Mouse (Mus musculus): ENCODE data around the gene Chp2. TPM values are rescaled to one million over a fixed set of nuclear protein-coding genes. Genes with fewer than 3 reads are reported as not detected.

The Chp2 gene
- not detected in 2 replicates for polyA plus RNA-seq (2016; fragmentation: Nextera tagmentation; extraction: Ambion mirVana)

GRCm38 (mm10) chr7:122219315-122219801 is at the start of gene Chp2:
Gene Chp2, plus strand, starts transcription at chr7:122219496.
- no peaks in the 10 kb centered on the region for H3K36me3 ChIP-seq (replicated peaks)
- peaks cover 20% of the 10 kb centered on the region for H3K27me3 ChIP-seq (replicated peaks; ENCODE audit: low read depth, poor library complexity, severe bottlenecking)
- peaks cover 8% of the 10 kb centered on the region for H3K4me1 ChIP-seq
- peak; percentile 11 for DNase-seq (ENCODE audit: low spot score)
- H3K27ac ChIP-seq (replicated peaks) = no peak within 1 kb of the TSS
- peaks cover 3% of the 10 kb centered on the region; the same call in 1 of the 2 replicates for H3K9me3 ChIP-seq
- peak within 1 kb of the TSS; percentile 39 for H3K4me3 ChIP-seq
- WGBS = 26% methylated on average over 20 of the region's 20 CpGs

GRCm38 (mm10) chr7:122170705-122171104 is 48.6 kb upstream of the Chp2 start:
- DNase-seq (ENCODE audit: low spot score) = no peak
- no peaks in the 10 kb centered on the region for H3K27me3 ChIP-seq (replicated peaks; ENCODE audit: low read depth, poor library complexity, severe bottlenecking)
- no peaks in the 10 kb centered on the region for H3K9me3 ChIP-seq
- peaks cover 59% of the 10 kb centered on the region for H3K36me3 ChIP-seq (replicated peaks)
- H3K27ac ChIP-seq (replicated peaks) = no peak overlapping the region
- no peaks in the 10 kb centered on the region for H3K4me1 ChIP-seq
- H3K4me3 ChIP-seq = no peak overlapping the region
- 89% methylated on average over 6 of the region's 6 CpGs for WGBS

- DNase-seq (ENCODE audit: low spot score) = no peak
- Histone ChIP-seq H3K9me3 (no peaks in the 10 kb centered on the region), H3K27ac (replicated peaks) (no peak overlapping the region), H3K4me3 (no peak overlapping the region), H3K27me3 (replicated peaks; ENCODE audit: low read depth, poor library complexity, severe bottlenecking) (no peaks in the 10 kb centered on the region), H3K36me3 (replicated peaks) (peaks cover 50% of the 10 kb centered on the region), H3K4me1 (no peaks in the 10 kb centered on the region)
- WGBS = 74% methylated on average over 10 of the region's 10 CpGs
Measured at GRCm38 (mm10) chr7:122171613-122172012, 47.7 kb upstream of the Chp2 start.

- WGBS = 90% methylated on average over 7 of the region's 7 CpGs
- no peak overlapping the region for H3K27ac ChIP-seq (replicated peaks)
- no peaks in the 10 kb centered on the region for H3K36me3 ChIP-seq (replicated peaks)
- H3K4me3 ChIP-seq = no peak overlapping the region
- no peak for DNase-seq (ENCODE audit: low spot score)
- H3K4me1 ChIP-seq = peaks cover 3% of the 10 kb centered on the region
- no peaks in the 10 kb centered on the region for H3K9me3 ChIP-seq
- no peaks in the 10 kb centered on the region for H3K27me3 ChIP-seq (replicated peaks; ENCODE audit: low read depth, poor library complexity, severe bottlenecking)
Measured at GRCm38 (mm10) chr7:122180720-122181119, 38.6 kb upstream of the Chp2 start.

- no peak for DNase-seq (ENCODE audit: low spot score)
- Histone ChIP-seq H3K9me3 (no peaks in the 10 kb centered on the region), H3K4me1 (peaks cover 8% of the 10 kb centered on the region), H3K36me3 (replicated peaks) (no peaks in the 10 kb centered on the region), H3K27me3 (replicated peaks; ENCODE audit: low read depth, poor library complexity, severe bottlenecking) (no peaks in the 10 kb centered on the region), H3K27ac (replicated peaks) (no peak overlapping the region), H3K4me3 (no peak overlapping the region)
- WGBS = 79% methylated on average over 5 of the region's 5 CpGs
Measured at GRCm38 (mm10) chr7:122184569-122184968, 34.7 kb upstream of the Chp2 start.

GRCm38 (mm10) chr7:122186043-122186442 is 33.3 kb upstream of the Chp2 start, which contains the start of gene Ern2:
Gene Ern2, minus strand, starts transcription at chr7:122186207.
- no peaks in the 10 kb centered on the region for H3K36me3 ChIP-seq (replicated peaks)
- WGBS = 22% methylated on average over 16 of the region's 17 CpGs

GRCm38 (mm10) chr7:122189484-122189883 is 29.8 kb upstream of the Chp2 start:
- 28% methylated on average over 7 of the region's 7 CpGs for WGBS
- Histone ChIP-seq H3K4me1 (peaks cover 8% of the 10 kb centered on the region), H3K27me3 (replicated peaks; ENCODE audit: low read depth, poor library complexity, severe bottlenecking) (no peaks in the 10 kb centered on the region), H3K4me3 (no peak overlapping the region), H3K9me3 (no peaks in the 10 kb centered on the region), H3K36me3 (replicated peaks) (no peaks in the 10 kb centered on the region), H3K27ac (replicated peaks) (no peak overlapping the region)
- peak; percentile 75 for DNase-seq (ENCODE audit: low spot score)

More at GRCm38 (mm10) chr7:122186043-122186442, 33.3 kb upstream of the Chp2 start, which contains the start of gene Ern2:
- H3K4me3 ChIP-seq = peak within 1 kb of the TSS; percentile 30; the same call in 1 of the 2 replicates
- H3K9me3 ChIP-seq = no peaks in the 10 kb centered on the region
- no peak for DNase-seq (ENCODE audit: low spot score)
- H3K27me3 ChIP-seq (replicated peaks; ENCODE audit: low read depth, poor library complexity, severe bottlenecking) = no peaks in the 10 kb centered on the region
- peaks cover 8% of the 10 kb centered on the region for H3K4me1 ChIP-seq
- no peak within 1 kb of the TSS for H3K27ac ChIP-seq (replicated peaks)

- Histone ChIP-seq H3K36me3 (replicated peaks) (no peaks in the 10 kb centered on the region), H3K27me3 (replicated peaks; ENCODE audit: low read depth, poor library complexity, severe bottlenecking) (no peaks in the 10 kb centered on the region), H3K27ac (replicated peaks) (no peak overlapping the region), H3K4me1 (peaks cover under 1% of the 10 kb centered on the region), H3K9me3 (no peaks in the 10 kb centered on the region), H3K4me3 (no peak overlapping the region)
- DNase-seq (ENCODE audit: low spot score) = no peak
- 58% methylated on average over 10 of the region's 10 CpGs for WGBS
Measured at GRCm38 (mm10) chr7:122191097-122191496, 28.2 kb upstream of the Chp2 start.

- no peak overlapping the region for H3K4me3 ChIP-seq
- no peaks in the 10 kb centered on the region for H3K36me3 ChIP-seq (replicated peaks)
- DNase-seq (ENCODE audit: low spot score) = no peak
- no peaks in the 10 kb centered on the region for H3K27me3 ChIP-seq (replicated peaks; ENCODE audit: low read depth, poor library complexity, severe bottlenecking)
- H3K4me1 ChIP-seq = no peaks in the 10 kb centered on the region
- no peak overlapping the region for H3K27ac ChIP-seq (replicated peaks)
- H3K9me3 ChIP-seq = no peaks in the 10 kb centered on the region
Measured at GRCm38 (mm10) chr7:122193919-122194318, 25.4 kb upstream of the Chp2 start.

GRCm38 (mm10) chr7:122196771-122197170 is 22.5 kb upstream of the Chp2 start:
- Histone ChIP-seq H3K27me3 (replicated peaks; ENCODE audit: low read depth, poor library complexity, severe bottlenecking) (no peaks in the 10 kb centered on the region), H3K36me3 (replicated peaks) (no peaks in the 10 kb centered on the region), H3K4me3 (no peak overlapping the region), H3K4me1 (no peaks in the 10 kb centered on the region), H3K9me3 (no peaks in the 10 kb centered on the region), H3K27ac (replicated peaks) (no peak overlapping the region)
- no peak for DNase-seq (ENCODE audit: low spot score)
- WGBS = 90% methylated on average over 9 of the region's 9 CpGs

- H3K27me3 ChIP-seq (replicated peaks; ENCODE audit: low read depth, poor library complexity, severe bottlenecking) = no peaks in the 10 kb centered on the region
- no peaks in the 10 kb centered on the region for H3K9me3 ChIP-seq
- no peak overlapping the region for H3K4me3 ChIP-seq
- H3K4me1 ChIP-seq = no peaks in the 10 kb centered on the region
- 42% methylated on average over 4 of the region's 4 CpGs for WGBS
- peak; percentile 24 for DNase-seq (ENCODE audit: low spot score)
- H3K27ac ChIP-seq (replicated peaks) = no peak overlapping the region
- H3K36me3 ChIP-seq (replicated peaks) = no peaks in the 10 kb centered on the region
Measured at GRCm38 (mm10) chr7:122197306-122197705, 22.0 kb upstream of the Chp2 start.

GRCm38 (mm10) chr7:122199296-122199695 is 20.0 kb upstream of the Chp2 start:
- no peaks in the 10 kb centered on the region for H3K27me3 ChIP-seq (replicated peaks; ENCODE audit: low read depth, poor library complexity, severe bottlenecking)
- no peaks in the 10 kb centered on the region for H3K36me3 ChIP-seq (replicated peaks)
- H3K27ac ChIP-seq (replicated peaks) = no peak overlapping the region
- 36% methylated on average over 5 of the region's 5 CpGs for WGBS
- no peak for DNase-seq (ENCODE audit: low spot score)
- no peak overlapping the region for H3K4me3 ChIP-seq
- H3K4me1 ChIP-seq = no peaks in the 10 kb centered on the region
- H3K9me3 ChIP-seq = no peaks in the 10 kb centered on the region

- no peak overlapping the region for H3K4me3 ChIP-seq
- no peaks in the 10 kb centered on the region for H3K9me3 ChIP-seq
- no peaks in the 10 kb centered on the region for H3K36me3 ChIP-seq (replicated peaks)
- DNase-seq (ENCODE audit: low spot score) = no peak
- no peaks in the 10 kb centered on the region for H3K27me3 ChIP-seq (replicated peaks; ENCODE audit: low read depth, poor library complexity, severe bottlenecking)
- WGBS = 67% methylated on average over 2 of the region's 2 CpGs
- H3K27ac ChIP-seq (replicated peaks) = no peak overlapping the region
- H3K4me1 ChIP-seq = no peaks in the 10 kb centered on the region
Measured at GRCm38 (mm10) chr7:122203936-122204335, 15.4 kb upstream of the Chp2 start.

Data from embryonic facial prominence, embryonic 10.5 days (tissue).